Mouse (Mus musculus) intestine, embryonic 16.5 days (tissue): ENCODE measurements around the gene Sirt7. TPM values are rescaled to one million over a fixed set of nuclear protein-coding genes. Genes with fewer than 3 reads are reported as not detected.
A peak's percentile ranks its signal among the peaks of the same experiment; 100 is the strongest.
"Not testable (repeated sequence)": the region's sequence is repeated elsewhere in the genome, so short reads cannot be mapped to it uniquely, and the experiment has no call there.

Source experiments
- ATAC-seq: fragments of 200-750 bp; cut with Nextera tagmentation; 2 replicates; pipeline ENCODE4 v1.8.0; 2017; ENCODE audit warnings: moderate TSS enrichment, moderate library complexity
- H3K27ac ChIP-seq: fragments of 300-500 bp; sonication (generic); 2 replicates; pipeline ENCODE4 v1.5.1; 2014; ENCODE audit warnings: mild to moderate bottlenecking, low read length
- H3K27me3 ChIP-seq: fragments of 300-500 bp; sonication (generic); replicated peaks from 2 replicates; pipeline ENCODE4 v1.6.1; 2014; ENCODE audit warnings: low read length, control low read depth, mixed read lengths; ENCODE audit not compliant: control insufficient read depth, insufficient read depth
- H3K36me3 ChIP-seq: fragments of 300-500 bp; sonication (generic); 2 replicates; pipeline ENCODE4 v1.6.1; 2014; ENCODE audit warnings: low read length, control low read depth; ENCODE audit not compliant: control insufficient read depth, insufficient read depth
- H3K4me1 ChIP-seq: fragments of 300-500 bp; sonication (generic); 2 replicates; pipeline ENCODE4 v1.6.1; 2014; ENCODE audit warnings: low read length, control low read depth, mixed read lengths; ENCODE audit not compliant: control insufficient read depth, insufficient read depth
- H3K4me2 ChIP-seq: fragments of 300-500 bp; sonication (generic); 2 replicates; pipeline ENCODE4 v1.6.1; 2014; ENCODE audit warnings: low read depth, low read length, control low read depth
- H3K4me3 ChIP-seq: fragments of 300-500 bp; sonication (generic); 2 replicates; pipeline ENCODE4 v1.5.1; 2014; ENCODE audit warnings: mild to moderate bottlenecking, low read length
- H3K9ac ChIP-seq: fragments of 300-500 bp; sonication (generic); 2 replicates; pipeline ENCODE4 v1.6.1; 2014; ENCODE audit warnings: low read depth, low read length
- H3K9me3 ChIP-seq: fragments of 300-500 bp; sonication (generic); 2 replicates; pipeline ENCODE4 v1.6.1; 2016; ENCODE audit warnings: low read length, control low read depth; ENCODE audit not compliant: control insufficient read depth
- WGBS: fragments of 180-500 bp; shearing (Covaris S2); extraction: QIAGEN DNeasy Blood & Tissue Kit; methylation state at CpG from one replicate; pipeline ENCODE4 v1.1.7; 2014; 5-methylcytosine and 5-hydroxymethylcytosine counted together
- polyA plus RNA-seq: library from polyadenylated mRNA; unstranded; fragments of >200 nt; fragmentation: Nextera tagmentation; extraction: Ambion mirVana; gene quantifications from 2 replicates; pipeline ENCODE4 v1.2.1, GENCODE M21; 2015

Sirt7 gene
- polyA plus RNA-seq, 1 experiment from 2014 or later: 47.7 TPM

DNA sequence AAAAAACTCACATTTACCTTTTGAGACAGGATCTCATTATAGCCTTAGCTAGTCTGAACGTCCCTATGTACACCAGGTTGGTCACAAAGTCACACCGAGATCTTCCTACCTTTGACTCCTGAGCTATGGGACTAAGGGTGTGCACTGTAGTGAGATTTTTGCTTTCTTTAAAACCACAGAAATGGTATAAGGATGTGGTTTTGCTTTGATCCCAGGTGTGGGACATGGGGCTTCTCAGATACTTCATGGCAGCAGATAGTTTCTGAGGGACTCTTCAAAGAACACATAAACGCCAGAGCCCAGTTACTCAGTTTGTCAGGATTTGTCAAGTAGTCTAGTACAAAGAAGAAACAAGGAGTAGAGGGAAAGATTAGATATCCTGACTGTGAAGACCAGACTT is 24.3 kb downstream of the Sirt7 start:
- peaks cover 9% of the 10 kb centered on the region; the same call in 1 of the 2 replicates for H3K36me3 ChIP-seq
- H3K4me3 ChIP-seq: no peak overlapping the region
- no peak for ATAC-seq
- H3K27me3 ChIP-seq: no peaks in the 10 kb centered on the region
- peaks cover 24% of the 10 kb centered on the region for H3K4me1 ChIP-seq
- WGBS: 93% methylated on average over 3 of the region's 3 CpGs
- no peaks in the 10 kb centered on the region for H3K9me3 ChIP-seq
- H3K27ac ChIP-seq: no peak overlapping the region
- H3K4me2 ChIP-seq: no peak overlapping the region
- H3K9ac ChIP-seq: no peak overlapping the region

DNA sequence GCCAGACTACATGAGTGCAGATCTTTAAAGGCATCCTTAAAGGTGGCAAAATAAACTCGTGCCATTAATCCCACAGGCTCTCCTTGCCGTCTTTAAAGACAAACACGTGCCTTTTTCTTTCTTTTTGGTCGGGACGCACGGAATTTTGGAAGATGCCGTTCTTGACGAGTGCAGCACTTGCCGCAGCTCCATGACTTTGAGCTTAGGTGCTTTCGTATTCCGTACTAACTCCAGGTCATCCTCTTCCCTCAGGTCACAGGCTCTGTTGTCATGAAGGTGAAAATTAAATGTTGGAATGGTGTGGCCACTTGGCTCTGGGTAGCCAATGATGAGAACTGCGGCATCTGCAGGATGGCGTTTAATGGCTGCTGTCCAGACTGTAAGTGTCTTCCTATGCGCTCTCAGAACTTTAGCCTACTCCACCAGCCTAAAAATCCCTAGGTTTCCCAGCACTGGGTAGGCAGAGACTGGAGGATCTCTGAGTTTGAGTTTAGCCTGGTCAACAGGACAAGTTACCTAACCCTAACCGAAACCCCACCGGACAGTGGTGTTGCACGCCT is 26.0 kb downstream of the Sirt7 start:
- peak overlapping the region; percentile 77 for H3K27ac ChIP-seq
- no peaks in the 10 kb centered on the region for H3K9me3 ChIP-seq
- 48% methylated on average over 17 of the region's 17 CpGs for WGBS

DNA sequence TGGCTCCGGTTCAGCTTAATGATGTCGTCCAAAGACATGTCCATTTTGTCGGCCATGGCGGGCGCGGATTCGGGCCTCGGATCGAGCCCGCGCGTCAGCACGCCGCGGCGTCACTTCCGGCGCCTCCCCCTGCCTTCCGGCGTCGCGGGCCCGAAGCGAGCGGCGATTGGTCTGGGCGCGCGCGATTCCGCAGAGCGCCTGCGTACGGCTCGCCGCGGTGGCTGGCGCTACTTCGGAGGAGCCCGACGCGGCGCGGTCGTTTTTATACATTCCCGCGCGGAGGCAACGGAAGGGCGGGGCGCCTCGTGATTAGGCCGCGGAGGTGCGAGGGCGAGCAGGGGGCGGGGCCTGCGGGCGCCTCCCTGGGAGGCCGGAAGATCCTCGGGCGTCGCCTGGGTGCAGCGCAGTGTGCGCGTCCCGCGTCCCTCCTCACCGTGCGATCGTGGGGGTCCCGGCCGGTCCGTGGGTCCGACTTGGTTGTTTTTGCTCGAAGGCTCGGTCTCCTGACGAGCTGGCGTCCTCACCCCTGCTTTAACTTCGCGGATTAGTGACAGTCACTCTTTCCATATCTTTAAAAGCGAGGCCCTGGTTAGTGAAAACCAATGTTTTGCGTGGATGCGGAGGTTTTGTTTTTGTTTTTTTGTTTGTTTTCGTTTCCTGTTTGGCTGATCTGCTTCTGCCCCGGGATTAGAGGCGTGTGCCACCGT is 26.6 kb downstream of the Sirt7 start, which contains the start of the genes Alyref and Anapc11:
Gene Alyref, minus strand, starts transcription at position 83 of the 707 bp plus-strand sequence.
Gene Anapc11, plus strand, starts transcription at position 139 of the 707 bp plus-strand sequence.
- H3K4me2 ChIP-seq: peak within 1 kb of the TSS; percentile 92
- H3K27me3 ChIP-seq: no peaks in the 10 kb centered on the region
- under 1% methylated on average over 87 of the region's 88 CpGs for WGBS
- peak; percentile 99 for ATAC-seq
- peaks cover 24% of the 10 kb centered on the region for H3K4me1 ChIP-seq
- H3K9me3 ChIP-seq: no peaks in the 10 kb centered on the region
- H3K4me3 ChIP-seq: peak within 1 kb of the TSS; percentile 94
- peak within 1 kb of the TSS; percentile 99 for H3K9ac ChIP-seq
- peaks cover 25% of the 10 kb centered on the region for H3K36me3 ChIP-seq
- peak within 1 kb of the TSS; percentile 89 for H3K27ac ChIP-seq

More for the DNA sequence above, 26.0 kb downstream of the Sirt7 start:
- H3K36me3 ChIP-seq: peaks cover 20% of the 10 kb centered on the region
- peak overlapping the region; percentile 99 for H3K9ac ChIP-seq
- no peak for ATAC-seq
- H3K4me2 ChIP-seq: peak overlapping the region; percentile 92
- peak overlapping the region; percentile 94 for H3K4me3 ChIP-seq
- H3K27me3 ChIP-seq: no peaks in the 10 kb centered on the region
- H3K4me1 ChIP-seq: peaks cover 24% of the 10 kb centered on the region

DNA sequence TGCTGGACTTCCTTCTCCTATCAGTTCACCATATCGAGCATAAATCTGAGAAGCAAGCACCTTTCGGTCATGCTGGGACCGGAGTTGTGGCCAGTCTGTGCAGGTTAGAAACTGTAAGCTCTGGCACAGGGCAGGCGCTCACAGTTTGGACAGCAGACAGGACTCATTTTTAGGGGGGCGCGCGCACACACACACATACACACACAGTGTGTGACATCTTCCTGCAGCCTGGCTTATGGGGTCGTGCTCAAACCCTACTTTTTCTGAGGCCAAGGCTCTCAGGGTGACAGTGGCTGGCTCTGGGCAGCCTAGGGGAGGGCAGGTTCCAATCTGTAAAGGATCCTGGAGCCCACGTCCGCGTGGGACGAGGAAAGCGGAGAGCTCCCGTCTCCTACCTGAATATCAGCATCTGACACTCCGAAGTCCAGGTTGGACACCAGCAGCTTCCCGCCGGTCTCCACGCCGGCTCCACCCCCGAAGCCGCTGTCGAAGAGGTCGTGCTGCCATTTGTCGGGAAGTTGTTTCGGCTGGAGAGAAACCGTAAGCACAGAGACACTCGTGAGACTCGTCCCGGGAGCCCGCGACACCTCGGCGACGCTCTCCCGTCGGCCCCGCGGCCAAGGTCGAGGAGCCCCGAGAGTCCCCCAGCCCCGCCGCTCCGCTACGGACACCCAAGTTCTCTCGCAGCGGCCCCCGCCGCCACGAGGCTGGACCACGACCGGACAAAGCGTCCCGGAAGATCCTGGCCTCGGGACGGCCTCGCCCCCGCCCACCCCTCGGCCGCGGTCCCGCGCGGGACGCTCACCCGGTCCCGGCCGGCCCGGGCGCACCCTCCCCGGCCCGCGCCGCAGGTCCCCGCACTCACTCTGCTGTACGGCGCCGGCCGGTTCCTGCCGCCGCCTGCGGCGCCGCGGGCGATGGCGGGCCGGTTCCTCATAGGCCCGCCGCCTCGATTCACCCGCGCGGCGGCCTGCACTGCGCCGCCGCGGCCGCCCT is 27.5 kb downstream of the Sirt7 start:
- H3K9me3 ChIP-seq: no peaks in the 10 kb centered on the region
- H3K9ac ChIP-seq: peak overlapping the region; percentile 99
- H3K4me3 ChIP-seq: peak overlapping the region; percentile 94
- peaks cover 27% of the 10 kb centered on the region for H3K36me3 ChIP-seq
- ATAC-seq: peak; percentile 59
- no peaks in the 10 kb centered on the region for H3K27me3 ChIP-seq
- H3K27ac ChIP-seq: peak overlapping the region; percentile 89
- peak overlapping the region; percentile 85 for H3K4me2 ChIP-seq
- WGBS: 4% methylated on average over 78 of the region's 99 CpGs
- peaks cover 24% of the 10 kb centered on the region for H3K4me1 ChIP-seq

DNA sequence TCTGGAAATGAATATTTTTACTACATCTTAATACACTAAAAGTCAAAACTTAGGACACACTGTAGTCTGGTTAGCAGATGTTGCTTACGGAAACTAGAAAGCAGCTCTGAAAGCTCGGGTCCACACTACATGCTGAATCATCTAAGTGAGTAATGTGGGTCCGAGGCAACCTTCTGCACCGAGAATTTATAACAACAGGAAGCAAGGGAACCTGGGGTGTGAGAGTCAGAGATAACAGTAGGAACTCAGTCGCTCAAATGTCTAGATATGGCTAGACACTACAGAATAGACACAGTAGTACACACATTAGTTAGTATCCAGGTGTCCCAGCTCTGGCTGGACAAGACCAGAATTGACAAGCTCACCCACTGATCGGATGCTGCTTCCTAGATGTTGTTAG is 36.5 kb downstream of the Sirt7 start:
- Histone ChIP-seq H3K9ac (no peak overlapping the region), H3K27me3 (no peaks in the 10 kb centered on the region), H3K4me2 (no peak overlapping the region), H3K27ac (no peak overlapping the region), H3K36me3 (peaks cover 17% of the 10 kb centered on the region), H3K4me3 (no peak overlapping the region), H3K4me1 (no peaks in the 10 kb centered on the region), H3K9me3 (no peaks in the 10 kb centered on the region)
- WGBS: 89% methylated on average over 6 of the region's 6 CpGs
- no peak for ATAC-seq

DNA sequence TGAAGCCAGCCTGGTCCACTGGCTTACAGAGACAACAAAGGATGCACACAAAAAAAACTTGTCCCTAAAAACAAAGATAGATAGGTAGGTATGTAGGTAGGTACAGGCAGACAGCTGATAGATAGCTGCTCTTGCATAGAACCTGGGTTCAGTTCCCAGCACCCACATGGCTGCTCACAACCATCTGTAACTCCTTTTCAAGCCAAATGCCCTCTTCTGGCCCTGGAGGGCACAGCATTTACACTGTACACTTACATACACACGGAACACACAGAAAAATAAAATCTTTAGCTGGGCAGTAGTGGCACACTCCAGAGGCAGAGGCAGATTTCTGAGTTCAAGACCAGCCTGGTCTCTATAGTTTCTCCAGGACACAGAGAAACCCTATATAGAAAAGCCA is 41.1 kb downstream of the Sirt7 start:
- Histone ChIP-seq H3K9ac (no peak overlapping the region), H3K4me3 (no peak overlapping the region), H3K36me3 (peaks cover 15% of the 10 kb centered on the region), H3K4me2 (no peak overlapping the region), H3K27me3 (no peaks in the 10 kb centered on the region), H3K27ac (no peak overlapping the region), H3K4me1 (peaks cover 18% of the 10 kb centered on the region), H3K9me3 (no peaks in the 10 kb centered on the region)
- no peak for ATAC-seq
- WGBS: 97% methylated on average over 1 of the region's 1 CpGs

DNA sequence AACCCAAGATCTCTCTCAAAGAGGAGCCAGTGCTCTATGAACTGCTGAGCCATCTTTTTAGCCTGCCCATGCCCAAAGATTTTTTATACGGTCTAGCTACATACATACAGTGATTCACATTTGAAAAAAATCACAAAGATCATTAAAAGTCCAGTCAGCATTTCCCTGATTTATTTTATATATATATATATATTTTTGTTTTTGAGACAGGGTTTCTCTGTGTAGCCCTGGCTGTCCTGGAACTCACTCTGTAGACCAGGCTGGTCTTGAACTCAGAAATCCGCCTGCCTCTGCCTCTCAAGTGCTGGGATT is 42.1 kb downstream of the Sirt7 start:
- H3K27ac ChIP-seq, H3K9ac ChIP-seq, H3K27me3 ChIP-seq, H3K4me3 ChIP-seq, H3K4me2 ChIP-seq, H3K9me3 ChIP-seq, ATAC-seq: not testable (repeated sequence)
- H3K36me3 ChIP-seq: peaks cover 25% of the 10 kb centered on the region
- 87% methylated on average over 2 of the region's 2 CpGs for WGBS
- H3K4me1 ChIP-seq: peaks cover 28% of the 10 kb centered on the region

DNA sequence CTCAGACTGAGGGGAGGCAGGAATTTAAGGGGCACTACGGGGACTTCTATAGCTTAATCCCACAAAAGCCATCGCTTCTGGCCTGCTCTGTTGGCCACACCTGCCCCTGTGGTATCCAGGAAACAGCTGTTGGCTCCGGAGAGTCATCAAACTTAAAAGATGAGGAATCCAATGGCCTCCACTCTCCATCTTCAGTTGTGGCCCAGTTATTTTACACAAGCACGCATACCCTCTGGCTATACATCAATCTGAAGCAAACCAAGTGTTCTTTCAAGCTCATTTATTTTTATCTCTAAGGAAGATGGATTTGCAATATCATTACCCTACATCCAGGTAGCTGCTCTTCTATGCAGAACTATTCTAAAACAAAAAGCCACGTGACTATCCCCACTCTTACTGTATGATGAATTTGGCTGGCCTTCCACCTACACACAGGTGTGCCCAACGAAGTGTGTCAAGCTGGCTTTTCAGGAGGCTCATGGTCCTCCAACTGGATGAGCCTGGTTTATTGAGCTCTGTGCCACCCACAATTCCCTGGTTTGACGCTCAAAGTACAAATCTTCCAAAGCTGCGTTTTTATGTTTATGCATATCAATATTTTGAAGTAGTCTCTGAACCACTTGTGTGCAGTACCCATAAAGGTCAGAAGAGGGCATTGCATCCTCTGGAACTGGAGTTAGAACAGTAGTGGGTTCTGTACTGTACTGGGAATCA is 42.6 kb downstream of the Sirt7 start:
- peaks cover 33% of the 10 kb centered on the region for H3K4me1 ChIP-seq
- no peak for ATAC-seq
- peak overlapping the region; percentile 75 for H3K4me3 ChIP-seq
- peak overlapping the region; percentile 93 for H3K27ac ChIP-seq
- 70% methylated on average over 8 of the region's 8 CpGs for WGBS
- peak overlapping the region; percentile 94 for H3K9ac ChIP-seq
- H3K9me3 ChIP-seq: no peaks in the 10 kb centered on the region
- no peaks in the 10 kb centered on the region for H3K27me3 ChIP-seq
- peaks cover 29% of the 10 kb centered on the region for H3K36me3 ChIP-seq
- peak overlapping the region; percentile 63 for H3K4me2 ChIP-seq
